Mouse (Mus musculus): ENCODE results near the gene Ier3.

GRCm38 (mm10) chr17:35778965-35779364 lies 42.5 kb upstream of the Ier3 start:
- TF ChIP-seq POLR2A (IDR thresholded peaks at IDR 0.05; ENCODE audit: low read depth, low read length) (no peak), CTCF (conservative IDR thresholded peaks at IDR 0.05; ENCODE audit: insufficient read depth, insufficient read length, low read depth, low read length) (no peak)
